Mouse (Mus musculus) erythroblast, adult 5-6 weeks (primary cell): ENCODE results near the gene Aunip. TPM values are rescaled to one million over a fixed set of nuclear protein-coding genes. Genes with fewer than 3 reads are reported as not detected.

Experiments
- ATAC-seq: replicated peaks from 2 replicates; pipeline ENCODE4 v1.8.0; 2016; ENCODE audit warnings: moderate number of reproducible peaks, mild to moderate bottlenecking, moderate TSS enrichment, inconsistent platforms; ENCODE audit not compliant: poor library complexity, low FRiP score, severe bottlenecking
- total RNA-seq, 2 experiments: library from RNA; stranded (forward) in 1 of 2; stranded (reverse) in 1 of 2; fragments of 150-400 nt in 1 of 2; fragments of 200-764, 138-1000 nt in 1 of 2; gene quantifications; 2 replicates each; pipeline versions ENCODE4 v1.2.3 to v1.2.4; 2015 to 2017; ENCODE audit warnings: low replicate concordance in 2 of 2

Aunip gene
- total RNA-seq, 2 experiments from 2014 or later: 4.0 to 8.4 TPM

DNA sequence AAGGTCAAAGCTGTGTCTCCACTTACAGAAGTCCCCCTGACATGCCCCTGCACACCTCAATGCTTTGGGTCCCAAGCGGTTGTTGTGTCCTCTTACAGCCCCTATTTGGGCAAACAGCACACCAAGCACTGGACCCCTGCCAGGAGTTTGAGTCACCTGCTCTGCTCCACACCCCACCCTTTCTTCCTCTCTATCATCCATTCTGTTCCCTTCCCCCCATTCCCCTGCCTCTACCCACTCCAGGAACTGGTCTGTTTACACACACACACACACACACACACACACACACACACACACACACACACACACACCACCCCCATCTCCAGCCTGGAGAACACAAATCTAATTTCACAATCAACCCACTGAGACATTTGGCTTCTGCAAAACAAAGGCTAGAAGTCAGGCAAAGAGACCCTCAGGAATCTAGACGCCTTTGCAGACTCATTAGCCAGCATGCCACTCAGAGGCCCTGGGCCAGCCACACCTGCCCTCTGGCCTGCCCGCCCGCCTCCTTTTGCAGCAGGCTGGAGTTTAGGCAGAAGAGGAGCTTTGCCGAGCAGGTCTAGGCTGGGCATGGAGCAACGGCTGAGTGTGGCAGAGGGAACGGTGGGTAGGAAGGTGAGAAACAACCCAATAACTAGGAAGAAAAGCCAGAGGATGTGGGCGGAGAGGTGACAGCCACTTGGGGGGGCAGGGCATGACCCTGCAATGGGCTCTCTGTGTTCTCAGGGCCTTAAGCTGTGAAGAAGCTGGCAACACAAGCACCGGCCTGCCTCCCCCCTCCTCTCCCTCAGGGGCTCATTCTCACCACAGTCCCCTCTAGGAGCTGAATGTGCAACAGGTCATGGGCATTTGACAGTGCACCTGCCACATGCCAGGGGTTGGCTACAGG is 36.3 kb downstream of the Aunip start:
- no peak for ATAC-seq

DNA sequence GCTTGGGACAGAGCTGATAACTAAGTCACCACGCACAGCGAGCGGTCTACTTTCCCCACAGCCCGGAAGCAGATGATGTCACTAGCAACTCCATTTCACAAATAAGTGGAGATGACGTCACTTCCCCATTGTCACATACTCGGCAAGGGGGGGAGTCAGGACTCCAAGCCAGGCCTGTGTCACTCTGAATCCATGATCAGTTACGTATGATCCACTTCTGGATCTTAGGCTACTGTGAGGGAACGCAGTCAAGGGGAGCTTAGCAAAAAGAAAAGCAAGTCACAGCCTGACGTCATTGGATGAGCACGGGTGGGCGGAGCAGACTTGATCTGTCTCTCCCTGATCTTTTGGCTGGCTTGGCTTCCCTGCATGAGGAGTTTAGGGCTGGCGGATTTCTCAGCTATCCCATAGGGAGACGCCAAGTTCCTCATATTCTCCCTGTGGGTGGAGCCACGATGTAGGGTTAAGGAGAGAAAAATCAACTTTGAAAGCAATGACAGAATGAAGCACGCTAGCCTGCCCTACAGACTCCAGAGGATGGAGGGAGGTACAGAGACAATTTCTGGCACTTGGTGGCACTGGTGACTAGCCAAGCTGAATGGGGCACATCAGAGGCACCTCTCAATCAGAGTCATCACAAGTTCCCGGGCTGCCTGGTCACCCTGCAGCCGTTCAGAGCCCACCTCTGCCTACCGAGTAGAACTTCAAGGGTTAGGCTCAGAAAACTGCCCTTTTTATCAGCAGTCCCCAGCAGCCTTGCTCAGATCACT is 37.6 kb downstream of the Aunip start:
- ATAC-seq: peak; percentile 53; the same call in 1 of the 2 replicates

DNA sequence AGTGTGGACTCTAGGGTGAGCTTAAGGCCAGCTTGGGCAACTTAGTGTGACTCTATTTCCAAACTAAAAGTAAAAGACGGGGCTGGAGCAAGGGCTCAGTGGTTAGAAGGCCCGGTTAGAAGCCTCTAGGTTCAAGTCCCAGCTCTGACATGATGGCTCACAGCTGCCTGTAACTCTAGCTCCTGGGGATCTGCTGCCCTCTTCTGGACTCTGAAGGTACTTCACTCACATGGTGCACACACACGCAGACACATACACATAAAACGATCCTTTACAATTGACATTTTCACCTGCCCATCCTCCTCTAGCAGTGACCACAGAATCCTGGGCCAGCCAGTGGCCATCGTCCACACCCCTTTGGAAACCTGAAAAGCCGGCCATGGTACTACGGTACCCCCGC is 39.1 kb downstream of the Aunip start:
- no peak for ATAC-seq

DNA sequence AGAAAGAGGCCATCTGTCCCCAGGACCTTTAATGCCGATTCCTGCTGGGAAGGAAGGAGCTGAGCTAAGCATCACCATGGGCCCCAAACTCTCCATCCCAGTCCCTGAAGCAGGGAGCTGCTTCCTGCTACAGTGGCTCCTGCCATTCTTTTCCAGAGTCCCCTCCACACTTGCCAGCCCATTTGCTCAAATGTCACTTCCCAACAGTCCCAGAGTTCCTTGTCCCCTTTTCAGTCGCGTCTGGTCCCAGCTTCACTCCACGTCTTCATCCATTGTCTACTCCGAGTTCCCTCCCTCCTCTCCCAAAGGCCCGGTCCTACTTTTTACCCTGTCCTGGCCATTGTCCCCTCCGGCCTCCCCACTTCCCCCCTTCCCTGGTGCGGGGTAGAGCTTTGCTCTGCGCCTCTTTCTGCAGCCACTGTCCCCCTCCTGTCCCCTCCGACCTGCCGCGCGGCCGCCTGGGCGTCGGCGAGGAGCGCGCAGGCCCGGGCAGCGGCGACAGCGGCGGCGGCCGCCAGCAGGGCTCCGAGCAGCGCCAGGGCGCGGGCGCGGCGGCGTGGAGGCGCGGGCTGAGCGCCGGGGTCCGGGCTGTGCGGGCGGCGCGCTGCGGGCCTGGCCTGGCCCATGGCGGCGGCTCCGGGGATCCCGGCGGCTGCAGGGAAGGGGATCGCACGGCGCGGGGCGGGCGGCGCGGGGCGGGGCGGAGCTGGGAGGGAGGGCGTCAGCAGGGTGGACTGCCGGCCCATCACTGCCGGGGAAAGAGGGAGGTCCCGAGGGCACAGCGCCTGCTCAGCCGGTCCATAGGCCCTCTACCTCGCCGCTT is 40.9 kb downstream of the Aunip start, which contains the start of gene Selenon:
Gene Selenon (minus strand): TSS at position 673 of the 823 bp plus-strand sequence.
- no peak for ATAC-seq

DNA sequence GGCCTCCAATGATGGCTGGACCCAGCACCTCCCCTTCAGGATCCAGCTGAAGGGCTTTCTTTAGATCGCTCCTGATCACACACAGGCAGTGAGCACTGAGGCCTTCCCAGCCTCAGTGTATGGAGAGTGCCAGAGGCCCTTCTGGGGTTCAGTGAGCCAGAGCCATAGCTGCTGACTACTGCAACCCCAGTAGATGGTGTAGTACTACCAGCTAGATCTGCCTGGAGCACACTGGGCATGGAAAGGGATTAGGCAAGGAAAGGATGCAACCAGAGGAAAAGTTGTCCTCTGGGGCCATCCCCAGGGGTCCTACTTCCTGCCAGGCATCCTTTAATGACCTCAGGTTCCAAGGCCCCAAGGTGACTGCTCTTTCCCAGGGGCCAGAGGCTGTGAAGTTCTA is 42.8 kb downstream of the Aunip start:
- ATAC-seq: no peak

DNA sequence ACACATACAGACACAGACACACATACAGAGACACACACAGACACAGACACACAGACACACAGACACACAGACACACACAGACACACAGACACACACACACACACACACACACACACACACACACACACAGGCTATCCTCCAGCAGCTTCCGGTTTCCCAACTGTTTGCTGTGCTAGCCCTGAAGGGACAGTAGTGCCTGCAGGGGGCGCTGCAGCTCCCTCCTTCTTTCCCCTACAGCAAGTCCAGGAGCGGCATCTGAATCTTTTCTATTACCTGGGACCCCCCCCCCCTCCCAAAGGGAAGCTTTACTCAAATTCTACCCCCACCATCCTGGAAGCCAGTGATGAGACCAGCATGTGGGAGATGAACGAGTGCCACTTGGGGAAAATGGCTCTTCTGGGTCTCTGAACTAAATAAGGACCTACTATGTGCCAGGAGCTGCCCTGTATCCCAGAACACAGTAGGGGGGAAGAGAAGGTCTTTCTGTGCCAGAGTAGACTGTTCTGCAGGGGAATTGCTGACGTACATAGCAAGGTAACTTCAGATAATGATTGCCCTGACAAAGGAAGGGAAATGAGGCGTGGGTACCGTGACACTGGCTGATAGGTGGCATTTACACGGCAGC is 45.3 kb downstream of the Aunip start:
- no peak for ATAC-seq

DNA sequence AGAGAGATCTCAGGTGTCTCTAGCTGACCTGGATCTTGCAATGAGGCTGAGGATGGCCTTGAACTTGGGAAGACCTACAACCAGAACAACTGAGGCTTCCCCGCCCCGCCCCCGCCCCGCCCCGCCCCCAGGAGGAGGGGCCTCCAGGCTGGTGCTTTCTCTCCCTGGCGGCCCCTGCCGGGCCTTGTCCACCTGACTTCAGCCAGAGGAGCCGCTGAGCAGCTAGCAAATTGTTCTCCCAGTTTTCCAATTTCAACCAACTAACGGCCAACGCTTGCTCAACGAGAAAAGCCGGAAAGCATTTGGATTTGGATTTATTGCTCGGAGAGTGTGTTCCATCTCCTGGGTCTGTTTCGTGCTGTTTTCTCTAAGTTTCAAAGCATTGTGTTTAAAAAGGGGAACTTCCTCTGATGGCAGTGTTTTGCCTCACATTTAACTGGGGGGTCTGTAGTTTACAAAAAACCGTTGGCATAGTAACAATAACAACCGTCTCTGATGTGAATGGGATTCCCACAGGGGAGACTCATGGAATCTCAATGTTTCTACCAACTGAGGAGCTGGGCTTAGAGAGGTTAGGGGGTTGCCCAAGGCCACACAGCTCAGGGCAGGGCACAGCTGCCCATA is 46.9 kb downstream of the Aunip start:
- ATAC-seq: no peak

DNA sequence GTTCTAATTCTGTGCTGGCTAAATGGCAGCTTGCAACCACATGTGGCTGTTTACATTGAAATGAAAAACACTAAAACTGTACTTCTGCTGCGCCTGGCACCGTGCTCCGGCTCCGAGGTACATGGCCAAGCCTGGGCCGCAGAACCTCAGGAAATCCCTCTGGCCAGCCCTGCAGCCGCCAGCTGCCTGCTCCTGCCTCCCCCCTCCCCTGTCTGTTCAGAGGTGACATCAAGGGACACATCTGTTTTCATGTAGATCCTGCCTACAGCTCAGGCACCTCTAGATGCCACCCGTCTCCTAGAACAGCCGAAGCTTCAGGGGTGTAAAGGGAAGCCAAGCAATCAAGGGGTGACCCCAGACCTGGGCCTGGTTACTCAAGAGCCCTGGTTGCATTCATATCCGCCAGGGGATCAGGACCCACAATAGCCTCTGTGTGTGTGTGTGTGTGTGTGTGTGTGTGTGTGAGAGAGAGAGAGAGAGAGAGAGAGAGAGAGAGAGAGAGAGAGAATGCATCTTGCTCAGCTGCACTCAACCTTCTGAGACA is 47.8 kb downstream of the Aunip start:
- no peak for ATAC-seq

DNA sequence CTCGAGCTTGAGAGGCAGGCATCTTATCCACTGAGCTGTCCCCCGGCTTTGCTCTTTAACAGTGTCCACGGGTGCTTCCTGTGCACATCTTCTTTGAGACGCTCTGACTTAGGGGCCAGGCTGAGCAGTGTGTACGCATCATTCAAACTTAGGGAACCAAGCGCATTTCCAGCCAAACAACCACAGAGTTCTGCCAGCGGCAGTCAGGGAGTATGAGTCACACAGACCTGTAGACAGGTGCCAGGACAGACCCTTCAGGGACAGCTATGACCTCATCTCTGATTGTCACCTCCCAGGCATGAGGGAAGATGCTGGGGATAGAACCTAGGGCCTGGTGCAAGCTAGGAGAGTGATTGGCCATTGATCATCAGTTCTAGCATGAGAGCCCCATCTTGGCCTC is 48.4 kb downstream of the Aunip start:
- ATAC-seq: no peak

DNA sequence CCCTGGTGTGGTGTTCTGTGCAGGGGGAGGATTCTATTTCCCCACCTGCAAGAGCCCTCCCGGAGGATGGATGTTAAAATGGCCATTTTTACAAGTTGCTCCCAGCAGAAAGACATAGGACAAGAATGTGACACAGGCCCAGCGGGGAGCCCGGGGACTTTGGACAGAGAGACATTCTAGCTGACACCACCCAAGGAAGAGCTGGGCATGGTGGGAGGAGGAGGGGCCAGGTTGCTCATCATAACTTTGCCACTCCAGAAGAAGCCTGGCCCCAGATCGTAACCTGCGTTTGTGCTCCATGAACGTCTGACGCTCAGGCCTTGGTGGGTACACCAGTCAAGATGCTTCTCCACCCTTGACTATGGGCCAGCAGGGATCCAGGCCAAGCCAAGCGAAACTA is 49.9 kb downstream of the Aunip start:
- ATAC-seq: no peak

DNA sequence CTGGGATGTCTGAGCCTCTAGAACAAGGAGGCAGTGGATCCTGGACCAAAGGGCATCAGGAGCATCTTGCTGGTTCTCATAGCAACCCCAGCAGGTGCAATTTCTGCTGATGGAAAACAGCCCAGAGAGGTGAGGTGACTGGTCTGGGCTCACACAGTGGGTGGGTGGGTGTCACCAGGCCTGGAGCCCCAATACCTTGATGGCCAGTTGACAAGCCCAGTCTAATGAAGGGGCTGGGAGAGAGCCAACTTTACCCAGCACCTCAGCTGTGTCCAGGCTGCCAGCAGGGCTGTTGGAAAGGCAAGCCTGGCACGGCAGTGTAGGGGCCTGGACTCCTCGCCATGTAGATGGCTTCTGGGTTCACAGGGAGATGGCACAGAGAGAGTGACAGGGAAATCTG is 51.2 kb downstream of the Aunip start:
- ATAC-seq: no peak

DNA sequence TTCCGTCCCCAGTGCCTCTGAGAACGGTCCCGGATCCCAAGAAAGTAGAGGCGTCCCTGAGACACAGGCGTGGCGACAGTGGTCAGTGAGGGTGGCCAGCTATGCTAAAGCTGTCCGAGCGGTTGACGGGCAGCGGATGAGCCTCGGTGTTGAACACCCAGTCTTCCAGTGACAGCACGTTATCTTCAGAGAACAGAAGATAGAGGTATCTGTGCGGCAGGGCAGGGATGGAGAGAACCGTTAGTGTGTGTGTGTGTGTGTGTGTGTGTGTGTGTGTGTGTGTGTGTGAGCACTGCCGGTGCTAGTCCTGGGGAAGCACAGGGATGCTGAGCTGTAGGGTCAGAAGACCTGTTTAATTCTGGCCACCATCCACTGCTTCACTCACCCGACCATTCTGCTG is 52.8 kb downstream of the Aunip start:
- ATAC-seq: no peak

DNA sequence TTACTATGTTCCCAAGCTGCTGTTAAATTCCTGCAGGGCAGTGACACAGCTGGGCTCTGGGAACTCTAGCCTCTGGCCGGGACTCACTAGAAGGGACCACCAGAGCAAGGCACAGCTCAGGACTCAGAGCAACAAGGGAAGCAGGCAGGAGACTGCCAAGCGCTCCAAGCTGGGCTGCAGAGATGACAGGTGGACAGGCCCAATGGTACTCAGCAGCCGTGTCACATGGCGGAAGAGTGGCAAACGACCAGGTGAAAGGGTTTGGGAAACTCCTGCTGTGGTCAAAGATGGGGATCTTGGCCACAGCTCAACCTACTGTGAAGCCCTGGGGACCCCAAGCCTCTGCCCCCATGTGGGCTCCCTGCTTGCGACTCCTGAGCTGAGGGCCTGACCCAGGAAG is 53.3 kb downstream of the Aunip start:
- no peak for ATAC-seq

DNA sequence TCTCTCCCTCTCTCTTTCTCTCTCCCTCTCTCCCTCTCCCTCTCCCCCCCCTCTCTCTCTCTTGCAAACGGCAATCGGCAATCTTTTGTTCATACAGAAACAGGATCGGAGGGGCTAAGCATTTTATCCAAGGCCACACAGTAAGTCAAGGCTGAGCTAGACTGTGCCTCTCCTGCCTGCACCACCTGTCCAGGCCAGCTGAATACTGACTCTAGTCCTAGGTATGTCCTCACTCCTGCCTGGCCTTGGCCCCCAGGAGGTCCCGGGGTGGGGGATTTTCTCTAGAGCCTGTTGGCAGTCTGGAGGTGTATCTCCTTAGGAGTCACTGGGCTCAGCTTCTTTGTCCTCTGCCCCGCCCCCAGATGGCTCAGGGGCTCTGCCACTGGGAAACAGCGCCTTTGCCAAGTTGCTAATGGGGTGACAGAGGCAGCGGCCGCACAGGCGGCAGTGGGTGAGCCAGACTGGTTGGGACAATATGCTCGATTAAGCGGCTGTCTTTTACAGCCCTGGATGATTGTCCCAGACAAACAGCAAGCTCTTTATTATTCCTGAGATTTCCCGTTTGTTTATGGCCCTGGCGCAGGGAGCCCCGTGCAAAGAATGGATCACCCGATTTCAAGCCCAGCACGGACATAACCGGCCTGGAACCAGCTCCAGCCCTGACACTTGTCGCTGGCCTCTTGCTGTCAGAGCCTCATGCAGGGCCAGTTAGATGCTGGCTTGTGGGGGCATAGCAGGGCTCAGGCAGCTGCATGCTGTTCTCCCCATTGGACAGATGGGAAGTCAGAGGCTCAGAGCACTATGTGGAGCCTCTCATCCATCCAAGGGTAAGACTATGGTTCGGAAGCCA is 56.8 kb downstream of the Aunip start:
- ATAC-seq: no peak

DNA sequence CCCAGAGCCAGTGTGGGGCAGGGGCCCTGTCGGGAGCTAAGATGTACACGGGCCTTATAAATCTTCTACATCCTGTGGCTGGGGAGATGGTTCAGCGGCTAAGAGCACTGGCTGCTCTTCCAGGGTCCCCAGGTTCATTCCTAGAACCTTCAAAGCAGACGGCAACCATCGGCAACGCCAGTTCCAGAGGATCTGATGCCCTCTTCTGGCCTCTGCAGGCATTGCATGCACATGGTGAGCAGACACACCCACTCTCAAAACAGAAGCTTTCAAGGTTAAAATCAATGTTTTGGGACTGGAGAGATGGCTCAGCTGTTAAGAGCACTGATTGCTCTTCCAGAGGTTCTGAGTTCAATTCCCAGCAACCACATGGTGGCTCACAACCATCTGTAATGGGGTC is 58.4 kb downstream of the Aunip start:
- no peak for ATAC-seq

DNA sequence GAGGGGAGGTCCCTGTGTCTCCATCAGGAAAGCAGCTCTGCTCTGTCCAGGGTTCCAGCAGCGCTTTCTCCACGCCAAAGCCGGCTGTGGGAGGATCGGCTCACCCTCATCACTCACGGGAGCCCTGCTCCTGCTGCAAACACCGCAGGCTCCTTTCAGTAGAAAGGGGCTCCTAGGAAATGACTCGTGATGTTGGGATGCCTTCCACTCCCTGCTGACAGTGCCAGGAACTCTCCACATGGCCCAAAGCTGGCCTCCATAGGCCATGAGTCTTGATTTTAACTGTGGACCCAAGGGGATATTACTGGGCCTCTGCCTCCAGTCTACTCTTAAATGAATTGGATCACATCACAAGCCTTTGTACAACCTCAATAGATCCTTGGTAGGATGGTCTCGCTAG is 59.0 kb downstream of the Aunip start:
- no peak for ATAC-seq

DNA sequence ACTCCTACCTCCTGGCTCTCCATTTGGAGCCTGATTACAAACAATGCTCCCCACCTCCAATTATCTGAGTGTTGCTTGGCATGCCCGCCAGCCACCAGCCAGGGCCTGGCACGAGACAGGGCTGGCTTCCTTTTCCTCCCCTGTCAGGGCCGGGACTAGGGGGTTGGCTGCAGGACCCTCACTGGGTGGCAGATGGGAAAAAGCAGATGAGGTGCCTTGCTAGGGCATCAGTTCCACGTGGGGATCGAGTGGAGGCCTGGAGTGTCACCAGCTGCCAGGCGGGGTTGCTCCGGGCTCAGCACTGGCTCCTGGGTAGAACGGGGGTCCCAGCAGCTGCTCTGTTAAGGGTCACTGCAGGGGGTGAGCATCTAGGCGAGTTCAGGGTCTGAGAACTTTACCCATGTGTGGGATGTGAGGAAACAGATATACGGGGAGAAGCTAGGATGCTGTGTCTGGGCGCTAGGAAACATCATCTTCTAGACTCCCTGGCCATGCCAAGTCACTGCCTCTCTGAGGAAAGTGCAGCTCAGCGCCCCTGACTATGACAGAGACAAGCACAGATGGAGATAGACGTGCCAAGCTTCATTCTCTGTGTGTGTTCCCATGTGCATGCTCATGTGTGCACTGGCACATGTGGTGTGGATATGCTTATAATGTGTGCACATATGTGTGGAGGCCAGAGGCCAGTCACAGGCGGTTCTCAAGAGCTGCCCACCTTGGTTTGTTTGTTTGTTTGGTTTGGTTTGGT is 60.1 kb downstream of the Aunip start:
- no peak for ATAC-seq
